Comparison of ENCODE assay signal across 16 mouse cellular contexts in the genomic region with DNA sequence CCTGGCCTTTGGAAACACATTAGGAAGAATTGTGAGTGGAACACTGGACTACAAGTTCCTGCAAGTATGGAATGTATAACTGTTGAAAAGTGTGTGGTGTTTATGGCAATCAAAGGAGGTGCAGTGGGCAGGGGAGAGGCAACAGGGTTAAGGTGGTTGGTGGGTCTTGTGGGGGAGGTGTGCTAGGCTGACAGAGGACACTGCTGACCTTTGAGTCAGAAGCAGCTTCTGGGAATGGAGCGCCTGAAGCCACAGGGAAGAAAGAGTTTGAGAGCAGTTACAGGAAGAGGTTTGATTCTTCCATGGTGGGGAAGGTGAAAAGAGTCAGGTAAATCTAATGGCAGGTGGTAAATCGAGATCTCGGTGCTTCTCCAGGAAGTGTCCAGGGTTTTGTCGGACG. TPM values are rescaled to one million over a fixed set of nuclear protein-coding genes. Genes with fewer than 3 reads are reported as not detected.
DNase-seq lines count a peak whose midpoint lies in the region; ATAC-seq and TF ChIP-seq lines count a peak whose summit lies in the region.
"Had no signal": no experiment of that assay in that cellular context is flagged by ENCODE, and none has a peak within 500 bp of the region (broad histone marks: within the 10 kb centered on the region; RNA-seq: fewer than 3 reads in every experiment).

No protein-coding gene starts in this region.

- H3K9me3 ChIP-seq in heart, embryonic 14.5 days (ENCODE audit: control insufficient read depth, low read length) = no peaks in the 10 kb centered on the region
- H3K9me3 ChIP-seq in embryonic facial prominence, embryonic 15.5 days (replicated peaks) = no peaks in the 10 kb centered on the region
- H3K9me3 ChIP-seq in kidney, embryonic 16.5 days (ENCODE audit: low read length) = no peaks in the 10 kb centered on the region

- no peaks in the 10 kb centered on the region for H3K27me3 ChIP-seq in heart, embryonic 14.5 days (ENCODE audit: control insufficient read depth, insufficient read depth, low read length)
- no peaks in the 10 kb centered on the region for H3K27me3 ChIP-seq in embryonic facial prominence, embryonic 15.5 days
- H3K27me3 ChIP-seq in kidney, embryonic 16.5 days (ENCODE audit: insufficient read depth, low read length) = no peaks in the 10 kb centered on the region

- peak overlapping the region; percentile 57 to 77 for H3K27ac ChIP-seq in heart, embryonic 14.5 days (replicated peaks in 1 of 2; ENCODE audit: control insufficient read depth in 1 of 2, insufficient read depth in 1 of 2, low read depth in 2 of 2, low read length in 2 of 2)
- peak overlapping the region; percentile 3; the same call in 1 of the 2 replicates for H3K27ac ChIP-seq in brown adipose tissue, adult 24 weeks (replicated peaks; ENCODE audit: low read depth, low read length)
- H3K27ac ChIP-seq in embryonic facial prominence, embryonic 15.5 days (replicated peaks) = peak overlapping the region; percentile 68
- peak overlapping the region; percentile 29; the same call in 1 of the 2 replicates for H3K27ac ChIP-seq in olfactory bulb, adult 2 months (ENCODE audit: insufficient read depth, low read depth, low read length)
- H3K27ac ChIP-seq in kidney, embryonic 16.5 days (ENCODE audit: low read length) = no peak overlapping the region

- no peak for DNase-seq in heart, postnatal 4 days
- no peak for DNase-seq in urinary bladder, adult 2 months (ENCODE audit: low spot score)
- DNase-seq: cerebellum, adult 8-10 months; gastrocnemius, postnatal 25 days; liver; lung, postnatal 14 days; midbrain, embryonic 14.5 days; thymus, postnatal 14 days had no signal

- H3K4me1 ChIP-seq in heart, embryonic 14.5 days (ENCODE audit: control insufficient read depth in 2 of 2, insufficient read depth in 2 of 2, low read length in 2 of 2) = peaks cover 52 to 87% of the 10 kb centered on the region in 2 experiments
- H3K4me1 ChIP-seq in brown adipose tissue, adult 24 weeks (ENCODE audit: control insufficient read depth, insufficient read depth, insufficient read length, low read length) = peaks cover 68% of the 10 kb centered on the region
- H3K4me1 ChIP-seq in embryonic facial prominence, embryonic 15.5 days = peaks cover 82% of the 10 kb centered on the region
- H3K4me1 ChIP-seq in olfactory bulb, adult 2 months (ENCODE audit: control insufficient read depth, insufficient read depth, low read length) = peaks cover 47% of the 10 kb centered on the region
- peaks cover 60% of the 10 kb centered on the region for H3K4me1 ChIP-seq in kidney, embryonic 16.5 days (ENCODE audit: insufficient read depth, low read length)

- H3K4me3 ChIP-seq in heart, embryonic 14.5 days (ENCODE audit: control insufficient read depth in 1 of 2, insufficient read depth in 1 of 2, low read depth in 1 of 2, low read length in 2 of 2) = no peak overlapping the region
- no peak overlapping the region for H3K4me3 ChIP-seq in brown adipose tissue, adult 24 weeks (ENCODE audit: insufficient read depth, low read depth, low read length)
- H3K4me3 ChIP-seq in embryonic facial prominence, embryonic 15.5 days (replicated peaks) = no peak overlapping the region
- H3K4me3 ChIP-seq in olfactory bulb, adult 2 months (ENCODE audit: insufficient read depth, low read depth, low read length) = no peak overlapping the region
- H3K4me3 ChIP-seq in kidney, embryonic 16.5 days (ENCODE audit: low read length) = no peak overlapping the region

- TF ChIP-seq CTCF in olfactory bulb, adult 2 months (IDR thresholded peaks at IDR 0.05; ENCODE audit: insufficient read depth, low read depth, low read length) = no peak

- no peak for TF ChIP-seq POLR2A in olfactory bulb, adult 2 months (IDR thresholded peaks at IDR 0.05; ENCODE audit: insufficient read depth, low read depth, low read length)

- peak overlapping the region; percentile 43; the same call in 1 of the 2 replicates for H3K9ac ChIP-seq in heart, embryonic 14.5 days (ENCODE audit: low read length)
- no peak overlapping the region for H3K9ac ChIP-seq in embryonic facial prominence, embryonic 15.5 days
- H3K9ac ChIP-seq in kidney, embryonic 16.5 days (replicated peaks; ENCODE audit: low read length) = no peak overlapping the region

- peaks cover 24% of the 10 kb centered on the region for H3K36me3 ChIP-seq in heart, embryonic 14.5 days (ENCODE audit: control insufficient read depth, insufficient read depth, low read length)
- 0 out of 2 replicates have a peak, but pooled peaks cover 8% of the 10 kb centered on the region for H3K36me3 ChIP-seq in embryonic facial prominence, embryonic 15.5 days
- no peaks in the 10 kb centered on the region; the same call in 1 of the 2 replicates for H3K36me3 ChIP-seq in kidney, embryonic 16.5 days (ENCODE audit: insufficient read depth, low read length)

- no peak for ATAC-seq in heart, embryonic 14.5 days (ENCODE audit: insufficient number of reproducible peaks, insufficient read depth, low FRiP score, low read depth)
- no peak for ATAC-seq in embryonic facial prominence, embryonic 15.5 days (ENCODE audit: insufficient number of reproducible peaks, low FRiP score, low TSS enrichment, low read depth)
- ATAC-seq in kidney, embryonic 16.5 days (ENCODE audit: low FRiP score, low TSS enrichment) = no peak
- ATAC-seq: CD4-positive, CD25-positive, alpha-beta regulatory T cell, adult 4 months; forebrain, embryonic 16.5 days; hindbrain, embryonic 16.5 days had no signal

- 64% methylated on average over 5 of the region's 5 CpGs for WGBS in heart, embryonic 14.5 days
- 68% methylated on average over 5 of the region's 5 CpGs for WGBS in embryonic facial prominence, embryonic 15.5 days
- WGBS in olfactory bulb, adult 2 months = 88% methylated on average over 5 of the region's 5 CpGs
- 70% methylated on average over 5 of the region's 5 CpGs for WGBS in kidney, embryonic 16.5 days

- no peak overlapping the region for H3K4me2 ChIP-seq in heart, embryonic 14.5 days (ENCODE audit: low read length)
- H3K4me2 ChIP-seq in embryonic facial prominence, embryonic 15.5 days (replicated peaks) = no peak overlapping the region
- no peak overlapping the region for H3K4me2 ChIP-seq in kidney, embryonic 16.5 days (replicated peaks; ENCODE audit: low read depth, low read length)

RNA-seq across cellular contexts. Expression of a gene that starts 16.7 kb away (rescaled TPM):
- 129 and 130 TPM in 2 replicates for polyA plus RNA-seq in heart, embryonic 14.5 days (2014; fragmentation: Nextera tagmentation; extraction: Ambion mirVana)
- total RNA-seq in heart, postnatal 4 days (2021) = 100 to 1,000 TPM; 193 TPM
- polyA plus RNA-seq in brown adipose tissue, adult 24 weeks (2012; ENCODE audit: insufficient read depth, insufficient read length, missing spikeins) = 152 and 170 TPM in 2 replicates
- polyA plus RNA-seq in embryonic facial prominence, embryonic 15.5 days (2015; fragmentation: Nextera tagmentation; extraction: Ambion mirVana) = 167 and 173 TPM in 2 replicates
- polyA plus RNA-seq in olfactory bulb, adult 2 months (2012; ENCODE audit: insufficient read depth, insufficient read length, low replicate concordance, missing spikeins) = 141 and 206 TPM in 2 replicates
- 161 and 178 TPM in 2 replicates for polyA plus RNA-seq in urinary bladder, adult 2 months (2012; rRNA removed)
- polyA plus RNA-seq in kidney, embryonic 16.5 days (2015; fragmentation: Nextera tagmentation; extraction: Ambion mirVana) = 103 and 106 TPM in 2 replicates
